Mouse (Mus musculus) hindbrain, embryonic 14.5 days (tissue): ENCODE measurements around the gene Zfpm1. TPM values are rescaled to one million over a fixed set of nuclear protein-coding genes. Genes with fewer than 3 reads are reported as not detected.

Experiments used
- ATAC-seq: fragments of 200-750 bp; cut with Nextera tagmentation; 2 replicates; pipeline ENCODE4 v1.8.0; 2017; ENCODE audit warnings: moderate number of reproducible peaks, mild to moderate bottlenecking, moderate TSS enrichment, moderate library complexity; ENCODE audit not compliant: low FRiP score
- DNase-seq: peaks from one replicate; pipeline ENCODE4 v3.0.0-alpha.2; 2015; ENCODE audit warnings: low spot score
- H3K27ac ChIP-seq: fragments of 300-500 bp; sonication (generic); 2 replicates; pipeline ENCODE4 v1.5.1; 2014; ENCODE audit warnings: mild to moderate bottlenecking, moderate library complexity
- H3K27me3 ChIP-seq: fragments of 300-500 bp; sonication (generic); 2 replicates; pipeline ENCODE4 v1.6.1; 2014; ENCODE audit warnings: mild to moderate bottlenecking, low read length, mixed read lengths; ENCODE audit not compliant: control insufficient read depth, insufficient read depth
- H3K36me3 ChIP-seq: fragments of 300-500 bp; sonication (generic); replicated peaks from 2 replicates; pipeline ENCODE4 v1.6.1; 2014; ENCODE audit not compliant: control insufficient read depth, insufficient read depth
- H3K4me1 ChIP-seq: fragments of 300-500 bp; sonication (generic); replicated peaks from 2 replicates; pipeline ENCODE4 v1.6.1; 2014; ENCODE audit warnings: antibody characterized with exemption, low read length, mixed read lengths; ENCODE audit not compliant: control insufficient read depth, insufficient read depth
- H3K4me2 ChIP-seq: fragments of 300-500 bp; sonication (generic); replicated peaks from 2 replicates; pipeline ENCODE4 v1.6.1; 2014; ENCODE audit warnings: mild to moderate bottlenecking, moderate library complexity
- H3K4me3 ChIP-seq: fragments of 300-500 bp; sonication (generic); replicated peaks from 2 replicates; pipeline ENCODE4 v1.5.1; 2014; ENCODE audit warnings: mild to moderate bottlenecking, low read length
- H3K9ac ChIP-seq: fragments of 300-500 bp; sonication (generic); 2 replicates; pipeline ENCODE4 v1.6.1; 2014
- H3K9me3 ChIP-seq: fragments of 300-500 bp; sonication (generic); 2 replicates; pipeline ENCODE4 v1.6.1; 2016; ENCODE audit warnings: low read length; ENCODE audit not compliant: control insufficient read depth
- WGBS: fragments of 180-500 bp; shearing (Covaris S2); extraction: QIAGEN DNeasy Blood & Tissue Kit; methylation state at CpG from one replicate; pipeline ENCODE4 v1.1.7; 2014; 5-methylcytosine and 5-hydroxymethylcytosine counted together
- polyA plus RNA-seq: library from polyadenylated mRNA; unstranded; fragments of >200 nt; fragmentation: Nextera tagmentation; extraction: Ambion mirVana; gene quantifications from 2 replicates; pipeline ENCODE4 v1.2.1, GENCODE M21; 2014

Zfpm1 gene
- polyA plus RNA-seq, 1 experiment from 2014 or later: 2.0 TPM

DNA sequence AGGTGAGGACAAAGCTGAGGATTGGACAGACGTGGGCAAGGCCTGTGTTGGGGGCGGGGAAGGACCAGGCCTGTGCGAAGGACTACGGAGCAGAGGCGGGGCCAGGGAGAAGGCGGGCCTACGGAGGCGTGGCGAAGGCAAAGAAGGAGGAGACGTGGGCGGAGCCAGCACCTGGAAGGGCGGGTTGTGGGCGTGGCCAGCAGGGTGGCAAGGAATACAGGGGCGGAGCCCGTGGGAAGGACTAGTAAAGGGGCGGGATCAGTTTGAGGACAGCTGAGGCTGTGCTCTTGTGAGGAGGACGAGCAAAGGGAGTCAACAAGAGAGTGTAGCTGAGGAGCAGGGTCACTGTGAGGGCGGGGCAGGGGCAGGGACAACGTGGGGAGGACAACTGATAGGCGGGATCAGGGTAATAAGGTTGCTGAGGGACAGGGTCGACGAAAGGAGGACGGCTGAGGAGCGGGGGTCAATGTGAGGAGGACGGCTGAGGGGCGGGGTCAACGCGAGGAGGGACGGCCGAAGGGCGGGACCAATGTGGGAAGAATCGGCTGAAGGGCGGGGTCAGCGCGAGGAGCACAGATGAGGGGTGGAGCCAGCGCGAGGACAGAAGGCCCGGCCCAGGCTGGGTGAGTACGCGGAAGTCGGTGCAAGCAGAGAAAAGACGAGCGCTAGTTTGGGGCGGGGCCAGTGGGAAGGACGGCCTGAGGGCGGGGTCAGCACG, 465 bp upstream of the Zfpm1 start:
- under 1% methylated on average over 43 of the region's 47 CpGs for WGBS
- H3K9ac ChIP-seq: 0 out of 2 replicates have a peak overlapping the region, but pooled peaks have one; percentile 75
- H3K27me3 ChIP-seq: no peaks in the 10 kb centered on the region
- ATAC-seq (peak; percentile 93), DNase-seq (peak; percentile 94)
- H3K9me3 ChIP-seq: no peaks in the 10 kb centered on the region
- H3K4me2 ChIP-seq: peak overlapping the region; percentile 98
- peak overlapping the region; percentile 60 for H3K4me3 ChIP-seq
- H3K36me3 ChIP-seq: no peaks in the 10 kb centered on the region
- peaks cover 22% of the 10 kb centered on the region for H3K4me1 ChIP-seq
- 0 out of 2 replicates have a peak overlapping the region, but pooled peaks have one; percentile 49 for H3K27ac ChIP-seq

- WGBS: under 1% methylated on average over 64 of the region's 70 CpGs
- H3K27ac ChIP-seq: no peak overlapping the region; the same call in 1 of the 2 replicates
- H3K27me3 ChIP-seq: no peaks in the 10 kb centered on the region
- peaks cover 22% of the 10 kb centered on the region for H3K4me1 ChIP-seq
- H3K9me3 ChIP-seq: no peaks in the 10 kb centered on the region
- ATAC-seq (no peak), DNase-seq (no peak)
- H3K9ac ChIP-seq: peak overlapping the region; percentile 75
- H3K36me3 ChIP-seq: no peaks in the 10 kb centered on the region
- H3K4me2 ChIP-seq: peak overlapping the region; percentile 98
- peak overlapping the region; percentile 60 for H3K4me3 ChIP-seq
Measured at GRCm38 (mm10) chr8:122282501-122283355, 787 bp downstream of the Zfpm1 start.

- peak overlapping the region; percentile 76 for H3K27ac ChIP-seq
- peak overlapping the region; percentile 60 for H3K4me3 ChIP-seq
- DNase-seq (peak; percentile 43), ATAC-seq (no peak)
- 1% methylated on average over 37 of the region's 37 CpGs for WGBS
- H3K4me2 ChIP-seq: peak overlapping the region; percentile 98
- H3K27me3 ChIP-seq: no peaks in the 10 kb centered on the region
- peak overlapping the region; percentile 75 for H3K9ac ChIP-seq
- no peaks in the 10 kb centered on the region for H3K9me3 ChIP-seq
- H3K4me1 ChIP-seq: peaks cover 22% of the 10 kb centered on the region
- H3K36me3 ChIP-seq: no peaks in the 10 kb centered on the region
Measured at GRCm38 (mm10) chr8:122283356-122284202, 1.6 kb downstream of the Zfpm1 start.

GRCm38 (mm10) chr8:122284203-122284658, 2.3 kb downstream of the Zfpm1 start:
- Histone ChIP-seq H3K4me3 (peak overlapping the region; percentile 60), H3K27ac (peak overlapping the region; percentile 76), H3K9me3 (no peaks in the 10 kb centered on the region), H3K9ac (peak overlapping the region; percentile 75), H3K4me1 (peaks cover 22% of the 10 kb centered on the region), H3K36me3 (no peaks in the 10 kb centered on the region), H3K27me3 (no peaks in the 10 kb centered on the region), H3K4me2 (peak overlapping the region; percentile 98)
- under 1% methylated on average over 33 of the region's 33 CpGs for WGBS
- DNase-seq (peak; percentile 50), ATAC-seq (no peak)

GRCm38 (mm10) chr8:122284659-122285261, 2.8 kb downstream of the Zfpm1 start:
- DNase-seq (no peak), ATAC-seq (no peak)
- H3K4me3 ChIP-seq: peak overlapping the region; percentile 60
- H3K9ac ChIP-seq: peak overlapping the region; percentile 75
- WGBS: 4% methylated on average over 21 of the region's 21 CpGs
- peak overlapping the region; percentile 76 for H3K27ac ChIP-seq
- H3K9me3 ChIP-seq: no peaks in the 10 kb centered on the region
- no peaks in the 10 kb centered on the region for H3K27me3 ChIP-seq
- H3K4me1 ChIP-seq: peaks cover 22% of the 10 kb centered on the region
- peak overlapping the region; percentile 98 for H3K4me2 ChIP-seq
- H3K36me3 ChIP-seq: no peaks in the 10 kb centered on the region

- Histone ChIP-seq H3K27me3 (no peaks in the 10 kb centered on the region), H3K36me3 (no peaks in the 10 kb centered on the region), H3K9me3 (no peaks in the 10 kb centered on the region), H3K27ac (no peak overlapping the region), H3K4me1 (peaks cover 22% of the 10 kb centered on the region), H3K4me2 (no peak overlapping the region), H3K4me3 (no peak overlapping the region), H3K9ac (no peak overlapping the region)
- ATAC-seq (no peak), DNase-seq (no peak)
- WGBS: 60% methylated on average over 6 of the region's 6 CpGs
Measured at GRCm38 (mm10) chr8:122285727-122286126, 3.8 kb downstream of the Zfpm1 start.

GRCm38 (mm10) chr8:122286899-122287298, 5.0 kb downstream of the Zfpm1 start:
- Histone ChIP-seq H3K4me2 (no peak overlapping the region), H3K36me3 (no peaks in the 10 kb centered on the region), H3K4me1 (peaks cover 22% of the 10 kb centered on the region), H3K9ac (no peak overlapping the region), H3K27me3 (no peaks in the 10 kb centered on the region), H3K4me3 (no peak overlapping the region), H3K27ac (no peak overlapping the region), H3K9me3 (no peaks in the 10 kb centered on the region)
- ATAC-seq (no peak), DNase-seq (no peak)
- WGBS: 67% methylated on average over 10 of the region's 10 CpGs

DNA sequence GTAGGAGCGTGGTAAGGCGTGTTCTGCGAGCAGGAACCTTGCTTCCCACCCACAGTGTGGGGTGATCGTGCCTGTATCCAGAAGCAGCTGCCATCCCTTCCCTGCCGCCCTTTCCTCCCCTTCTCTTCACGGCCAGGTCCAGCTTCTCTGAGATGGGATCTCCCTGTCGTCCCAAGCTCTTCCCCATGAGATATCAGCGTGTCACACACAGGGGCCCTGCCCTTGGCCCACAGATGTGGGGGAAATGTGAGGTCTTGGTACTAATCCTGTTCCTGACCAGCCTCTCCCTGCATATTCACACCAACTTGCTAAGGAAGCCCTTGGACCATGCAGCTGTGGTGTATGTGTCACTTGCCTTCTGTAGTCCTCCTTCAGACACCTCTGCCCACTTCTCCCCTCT, 5.8 kb downstream of the Zfpm1 start:
- H3K9ac ChIP-seq: no peak overlapping the region
- ATAC-seq (no peak), DNase-seq (no peak)
- H3K36me3 ChIP-seq: no peaks in the 10 kb centered on the region
- H3K9me3 ChIP-seq: no peaks in the 10 kb centered on the region
- peaks cover 22% of the 10 kb centered on the region for H3K4me1 ChIP-seq
- H3K4me2 ChIP-seq: no peak overlapping the region
- H3K4me3 ChIP-seq: no peak overlapping the region
- H3K27me3 ChIP-seq: no peaks in the 10 kb centered on the region
- no peak overlapping the region for H3K27ac ChIP-seq
- 85% methylated on average over 8 of the region's 8 CpGs for WGBS
